Mouse (Mus musculus): Measurements from ENCODE around the gene Rprd1b. TPM values are rescaled to one million over a fixed set of nuclear protein-coding genes. Genes with fewer than 3 reads are reported as not detected.

Gene Rprd1b
- polyA plus RNA-seq, 1 experiment from 2014 or later = 27.5 TPM

DNA sequence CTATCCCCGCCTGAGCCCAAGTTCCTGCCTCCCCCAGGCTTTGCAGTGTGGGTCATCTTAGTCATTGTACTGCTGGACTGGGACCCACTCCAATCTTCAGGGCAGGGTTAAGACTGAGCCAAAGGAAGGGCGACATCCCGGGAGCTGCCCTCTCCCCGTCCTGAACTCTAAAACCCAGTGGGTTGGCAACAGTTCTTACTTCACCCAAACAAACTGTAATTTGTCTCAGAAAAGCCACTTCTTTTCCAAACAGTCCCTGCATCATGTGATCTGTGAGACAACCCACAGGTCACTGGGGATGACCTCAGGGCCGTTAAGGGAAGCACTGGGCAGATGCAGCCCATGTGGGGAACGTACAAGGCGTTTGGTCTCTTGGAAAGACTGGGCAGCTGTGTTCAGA, 107.9 kb downstream of the Rprd1b start:
- no peak overlapping the region for H3K4me3 ChIP-seq (replicated peaks)
- peak overlapping the region; percentile 38; the same call in 1 of the 2 replicates for H3K27ac ChIP-seq (replicated peaks)
- peaks cover 100% of the 10 kb centered on the region for H3K36me3 ChIP-seq (replicated peaks)
- no peak overlapping the region for H3K4me2 ChIP-seq
- WGBS (ENCODE audit: insufficient replicate concordance) = 64% methylated on average over 7 of the region's 7 CpGs
- no peaks in the 10 kb centered on the region for H3K9me3 ChIP-seq (replicated peaks)
- H3K9ac ChIP-seq = no peak overlapping the region
- no peak for ATAC-seq (ENCODE audit: insufficient read depth)
- H3K27me3 ChIP-seq = no peaks in the 10 kb centered on the region
- peaks cover 69% of the 10 kb centered on the region for H3K4me1 ChIP-seq (replicated peaks)

GRCm38 (mm10) chr2:158137771-158138170, 109.5 kb downstream of the Rprd1b start:
- no peak overlapping the region for H3K4me2 ChIP-seq
- H3K4me3 ChIP-seq (replicated peaks) = no peak overlapping the region
- H3K9ac ChIP-seq = no peak overlapping the region
- 89% methylated on average over 12 of the region's 12 CpGs for WGBS (ENCODE audit: insufficient replicate concordance)
- peaks cover 100% of the 10 kb centered on the region for H3K36me3 ChIP-seq (replicated peaks)
- no peaks in the 10 kb centered on the region for H3K9me3 ChIP-seq (replicated peaks)
- no peaks in the 10 kb centered on the region for H3K27me3 ChIP-seq
- H3K4me1 ChIP-seq (replicated peaks) = peaks cover 83% of the 10 kb centered on the region
- 0 out of 2 replicates have a peak overlapping the region, but pooled peaks have one; percentile 1 for H3K27ac ChIP-seq (replicated peaks)
- ATAC-seq (ENCODE audit: insufficient read depth) = no peak

DNA sequence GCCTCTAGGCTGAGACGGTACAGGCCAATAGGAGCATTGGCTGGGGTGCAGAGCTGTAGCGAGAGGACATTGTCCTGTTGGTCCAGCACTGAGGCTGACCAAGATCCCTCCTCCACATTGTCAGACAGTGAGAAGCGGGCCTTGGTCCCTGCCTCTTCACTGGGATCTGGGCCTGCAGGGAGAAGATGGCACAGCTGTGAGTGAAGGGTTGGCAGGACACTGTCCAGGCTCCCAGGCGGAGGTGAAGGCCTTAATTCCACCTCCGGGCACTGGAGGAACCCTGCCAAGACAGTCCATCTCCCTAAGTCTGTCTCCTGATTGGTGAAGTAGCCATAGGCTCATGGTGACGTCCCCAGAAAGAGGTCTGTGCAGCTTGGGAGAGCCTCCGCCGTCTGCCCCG, 110.5 kb downstream of the Rprd1b start:
- Histone ChIP-seq H3K27ac (replicated peaks) (0 out of 2 replicates have a peak overlapping the region, but pooled peaks have one; percentile 97), H3K9ac (no peak overlapping the region), H3K36me3 (replicated peaks) (peaks cover 98% of the 10 kb centered on the region), H3K4me2 (no peak overlapping the region), H3K9me3 (replicated peaks) (no peaks in the 10 kb centered on the region), H3K4me1 (replicated peaks) (peaks cover 83% of the 10 kb centered on the region), H3K27me3 (no peaks in the 10 kb centered on the region), H3K4me3 (replicated peaks) (no peak overlapping the region)
- 88% methylated on average over 9 of the region's 9 CpGs for WGBS (ENCODE audit: insufficient replicate concordance)
- ATAC-seq (ENCODE audit: insufficient read depth) = no peak

DNA sequence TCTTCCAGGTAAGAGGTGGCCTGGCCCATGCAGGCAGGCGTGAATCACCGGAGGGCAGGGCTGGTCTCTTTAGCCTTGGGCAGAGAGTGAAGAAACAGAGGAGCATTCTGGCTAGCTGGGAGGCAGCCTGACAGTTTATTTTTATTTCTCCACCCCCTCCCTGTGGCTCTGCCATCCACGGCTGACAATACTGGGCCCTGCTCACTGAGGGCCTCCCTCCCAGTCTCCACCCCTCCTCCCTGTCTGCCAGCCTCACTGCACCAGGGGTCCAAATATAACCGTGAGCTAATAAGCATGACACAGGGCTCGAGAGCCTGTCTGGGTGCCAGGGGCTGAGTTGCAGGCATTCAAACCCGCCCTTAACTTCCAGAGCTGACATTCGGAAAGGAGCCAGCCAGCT, 111.3 kb downstream of the Rprd1b start:
- Histone ChIP-seq H3K4me1 (replicated peaks) (peaks cover 85% of the 10 kb centered on the region), H3K9ac (peak overlapping the region; percentile 14), H3K4me3 (replicated peaks) (no peak overlapping the region), H3K4me2 (peak overlapping the region; percentile 81; the same call in 1 of the 2 replicates), H3K27ac (replicated peaks) (peak overlapping the region; percentile 97; the same call in 1 of the 2 replicates), H3K27me3 (no peaks in the 10 kb centered on the region), H3K36me3 (replicated peaks) (peaks cover 89% of the 10 kb centered on the region), H3K9me3 (replicated peaks) (no peaks in the 10 kb centered on the region)
- WGBS (ENCODE audit: insufficient replicate concordance) = 51% methylated on average over 7 of the region's 7 CpGs
- ATAC-seq (ENCODE audit: insufficient read depth) = no peak

- Histone ChIP-seq H3K36me3 (replicated peaks) (peaks cover 79% of the 10 kb centered on the region), H3K9me3 (replicated peaks) (no peaks in the 10 kb centered on the region), H3K4me3 (replicated peaks) (0 out of 2 replicates have a peak overlapping the region, but pooled peaks have one; percentile 90), H3K27ac (replicated peaks) (peak overlapping the region; percentile 97), H3K4me1 (replicated peaks) (peaks cover 85% of the 10 kb centered on the region), H3K27me3 (no peaks in the 10 kb centered on the region), H3K4me2 (peak overlapping the region; percentile 81), H3K9ac (peak overlapping the region; percentile 58; the same call in 1 of the 2 replicates)
- 69% methylated on average over 5 of the region's 5 CpGs for WGBS (ENCODE audit: insufficient replicate concordance)
- no peak for ATAC-seq (ENCODE audit: insufficient read depth)
Measured at GRCm38 (mm10) chr2:158140664-158141063, 112.4 kb downstream of the Rprd1b start.

DNA sequence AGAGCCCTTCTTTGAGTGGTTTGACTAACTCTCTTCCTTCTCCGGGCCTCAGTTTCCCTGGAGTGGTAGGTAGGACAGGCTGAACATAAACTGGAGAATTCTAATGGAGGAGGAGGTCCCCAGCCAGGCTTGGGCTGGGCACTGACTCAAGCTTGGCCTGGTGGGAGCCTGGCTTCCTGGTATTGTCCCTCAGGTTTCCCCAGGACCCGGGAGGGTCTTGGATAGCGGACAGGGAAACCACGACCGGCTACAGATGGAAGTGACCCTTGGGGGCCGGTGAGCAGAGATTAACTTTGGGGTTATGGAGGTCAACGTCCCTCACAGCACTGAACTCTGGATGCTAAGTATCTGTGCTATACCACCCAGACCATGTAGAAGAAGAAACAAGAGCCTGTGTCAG, 113.0 kb downstream of the Rprd1b start:
- H3K9ac ChIP-seq = peak overlapping the region; percentile 58
- H3K36me3 ChIP-seq (replicated peaks) = peaks cover 73% of the 10 kb centered on the region
- peak overlapping the region; percentile 97 for H3K27ac ChIP-seq (replicated peaks)
- H3K4me3 ChIP-seq (replicated peaks) = peak overlapping the region; percentile 90
- H3K4me1 ChIP-seq (replicated peaks) = peaks cover 79% of the 10 kb centered on the region
- no peaks in the 10 kb centered on the region for H3K27me3 ChIP-seq
- 56% methylated on average over 7 of the region's 7 CpGs for WGBS (ENCODE audit: insufficient replicate concordance)
- H3K4me2 ChIP-seq = peak overlapping the region; percentile 81
- H3K9me3 ChIP-seq (replicated peaks) = no peaks in the 10 kb centered on the region
- ATAC-seq (ENCODE audit: insufficient read depth) = no peak

DNA sequence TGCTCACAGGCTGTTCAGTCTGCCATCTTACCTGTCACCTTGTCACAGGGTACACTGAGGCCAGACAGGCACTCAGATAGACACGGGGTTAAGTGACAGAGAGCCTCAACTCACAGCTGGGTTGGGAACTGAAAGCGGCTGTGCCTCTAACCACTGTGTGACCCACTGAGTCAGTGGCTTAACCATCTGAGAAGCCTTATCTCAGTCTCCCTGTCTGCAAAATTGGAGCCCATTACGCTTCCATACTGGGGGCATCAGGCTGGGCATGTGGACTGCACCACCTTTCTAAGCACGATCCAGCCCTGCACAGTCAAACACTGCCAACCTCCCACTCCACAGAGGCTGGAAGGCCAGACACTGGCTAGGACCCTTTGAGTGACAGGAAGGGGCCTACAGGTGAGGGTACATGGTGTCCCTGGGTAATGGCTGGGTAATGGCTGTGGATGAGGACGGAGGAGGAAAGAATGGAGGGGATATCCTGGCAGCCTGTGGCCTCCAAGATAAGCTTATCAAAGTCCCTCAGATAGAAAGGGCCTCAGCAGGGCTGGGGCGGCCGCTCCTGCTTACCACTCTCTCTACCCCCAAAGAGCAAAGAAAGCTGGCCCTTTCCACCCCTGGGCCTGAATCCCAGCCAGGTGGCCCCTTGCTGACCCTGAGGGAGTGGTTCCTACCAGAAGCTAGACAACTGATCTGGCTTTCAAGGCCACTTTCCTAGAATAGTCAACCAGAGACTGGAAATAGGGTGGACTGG, 113.6 kb downstream of the Rprd1b start:
- H3K27me3 ChIP-seq = no peaks in the 10 kb centered on the region
- H3K27ac ChIP-seq (replicated peaks) = peak overlapping the region; percentile 97
- peaks cover 67% of the 10 kb centered on the region for H3K36me3 ChIP-seq (replicated peaks)
- peak overlapping the region; percentile 81 for H3K4me2 ChIP-seq
- H3K9me3 ChIP-seq (replicated peaks) = no peaks in the 10 kb centered on the region
- ATAC-seq (ENCODE audit: insufficient read depth) = peak; percentile 89
- H3K4me1 ChIP-seq (replicated peaks) = peaks cover 78% of the 10 kb centered on the region
- peak overlapping the region; percentile 58 for H3K9ac ChIP-seq
- H3K4me3 ChIP-seq (replicated peaks) = peak overlapping the region; percentile 90
- 21% methylated on average over 7 of the region's 7 CpGs for WGBS (ENCODE audit: insufficient replicate concordance)

GRCm38 (mm10) chr2:158142981-158143380, 114.7 kb downstream of the Rprd1b start:
- 71% methylated on average over 18 of the region's 18 CpGs for WGBS (ENCODE audit: insufficient replicate concordance)
- Histone ChIP-seq H3K9ac (peak overlapping the region; percentile 94), H3K9me3 (replicated peaks) (no peaks in the 10 kb centered on the region), H3K27me3 (no peaks in the 10 kb centered on the region), H3K4me3 (replicated peaks) (peak overlapping the region; percentile 90), H3K4me1 (replicated peaks) (peaks cover 85% of the 10 kb centered on the region), H3K4me2 (peak overlapping the region; percentile 81), H3K27ac (replicated peaks) (peak overlapping the region; percentile 97), H3K36me3 (replicated peaks) (peaks cover 56% of the 10 kb centered on the region)
- no peak for ATAC-seq (ENCODE audit: insufficient read depth)

DNA sequence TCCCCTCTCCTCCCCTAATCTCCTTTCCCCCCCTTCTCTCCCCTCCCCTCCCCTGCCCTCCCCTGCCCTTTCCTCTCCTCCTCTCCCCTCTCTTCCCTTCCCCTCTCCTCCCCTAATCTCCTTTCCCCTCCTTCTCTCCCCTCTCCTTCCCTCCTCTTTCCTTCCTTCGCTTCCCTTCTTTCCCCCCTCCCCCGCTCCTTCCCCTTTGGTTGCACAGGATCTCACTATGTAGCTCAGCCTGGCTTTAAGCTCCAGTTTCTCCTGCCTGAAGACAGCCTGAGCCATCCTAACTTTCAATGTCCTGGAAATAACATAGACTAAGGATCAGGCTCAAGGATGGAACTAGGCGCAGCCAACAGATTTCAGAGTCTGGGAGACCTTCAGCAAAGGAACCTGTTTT, 115.5 kb downstream of the Rprd1b start:
- Histone ChIP-seq H3K9ac (peak overlapping the region; percentile 94), H3K9me3 (replicated peaks) (no peaks in the 10 kb centered on the region), H3K4me1 (replicated peaks) (peaks cover 86% of the 10 kb centered on the region), H3K36me3 (replicated peaks) (peaks cover 47% of the 10 kb centered on the region), H3K4me3 (replicated peaks) (peak overlapping the region; percentile 90), H3K27ac (replicated peaks) (peak overlapping the region; percentile 97), H3K27me3 (no peaks in the 10 kb centered on the region), H3K4me2 (peak overlapping the region; percentile 81)
- no peak for ATAC-seq (ENCODE audit: insufficient read depth)
- WGBS (ENCODE audit: insufficient replicate concordance) = 56% methylated on average over 3 of the region's 3 CpGs

DNA sequence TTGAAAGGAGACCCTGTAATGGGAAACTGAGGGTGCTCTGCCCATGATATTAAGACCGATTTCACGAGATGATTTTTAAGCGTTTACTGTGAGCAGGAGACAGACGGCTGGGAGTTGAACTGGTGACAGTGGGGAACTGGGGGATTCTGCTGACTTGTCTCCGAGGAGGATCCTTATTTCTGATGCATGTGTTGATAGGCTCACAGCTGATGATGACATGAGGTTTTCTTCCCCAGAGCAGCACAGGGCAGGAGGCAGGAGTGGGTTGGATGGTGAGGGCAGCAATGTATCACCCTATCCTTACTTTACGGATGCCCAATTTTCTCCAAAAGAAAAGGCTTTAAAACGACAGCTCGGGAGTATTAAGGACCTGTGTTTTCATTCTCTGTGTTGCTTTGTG, 116.0 kb downstream of the Rprd1b start:
- H3K27me3 ChIP-seq = no peaks in the 10 kb centered on the region
- H3K9ac ChIP-seq = peak overlapping the region; percentile 94
- ATAC-seq (ENCODE audit: insufficient read depth) = 0 out of 2 replicates have a peak, but pooled peaks have one; percentile 8
- WGBS (ENCODE audit: insufficient replicate concordance) = 39% methylated on average over 8 of the region's 8 CpGs
- H3K4me1 ChIP-seq (replicated peaks) = peaks cover 82% of the 10 kb centered on the region
- peak overlapping the region; percentile 90 for H3K4me3 ChIP-seq (replicated peaks)
- peak overlapping the region; percentile 81 for H3K4me2 ChIP-seq
- peaks cover 43% of the 10 kb centered on the region for H3K36me3 ChIP-seq (replicated peaks)
- H3K9me3 ChIP-seq (replicated peaks) = no peaks in the 10 kb centered on the region
- peak overlapping the region; percentile 97 for H3K27ac ChIP-seq (replicated peaks)

GRCm38 (mm10) chr2:158144750-158145527, 116.6 kb downstream of the Rprd1b start:
- 66% methylated on average over 6 of the region's 6 CpGs for WGBS (ENCODE audit: insufficient replicate concordance)
- peak overlapping the region; percentile 97 for H3K27ac ChIP-seq (replicated peaks)

More at GRCm38 (mm10) chr2:158144750-158145527, 116.6 kb downstream of the Rprd1b start:
- no peak for ATAC-seq (ENCODE audit: insufficient read depth)
- no peaks in the 10 kb centered on the region for H3K27me3 ChIP-seq
- H3K4me1 ChIP-seq (replicated peaks) = peaks cover 77% of the 10 kb centered on the region
- H3K9ac ChIP-seq = peak overlapping the region; percentile 94
- peaks cover 36% of the 10 kb centered on the region for H3K36me3 ChIP-seq (replicated peaks)
- peak overlapping the region; percentile 90 for H3K4me3 ChIP-seq (replicated peaks)
- peak overlapping the region; percentile 81 for H3K4me2 ChIP-seq
- no peaks in the 10 kb centered on the region for H3K9me3 ChIP-seq (replicated peaks)

Measured in liver, embryonic 15.5 days (tissue).